Mouse (Mus musculus) CH12.LX (cell line): Measurements from ENCODE around the gene Etv6. TPM values are rescaled to one million over a fixed set of nuclear protein-coding genes. Genes with fewer than 3 reads are reported as not detected.
A peak's percentile ranks its signal among the peaks of the same experiment; 100 is the strongest.

Experiments
- DNase-seq: peaks from one replicate; pipeline ENCODE4 v3.0.0-alpha.2; 2013; ENCODE audit errors: extremely low read depth
- H3K27ac ChIP-seq: 2 replicates; pipeline ENCODE4 v1.5.1; 2012; ENCODE audit warnings: low read depth, mild to moderate bottlenecking, control low read depth, moderate library complexity; ENCODE audit not compliant: insufficient read depth
- H3K27me3 ChIP-seq: replicated peaks from 2 replicates; pipeline ENCODE3; 2012; ENCODE audit warnings: inconsistent platforms
- H3K36me3 ChIP-seq, 2 experiments: replicated peaks in 1 of 2; 2 replicates each; pipeline versions ENCODE3 to v1.6.1; 2012; ENCODE audit warnings: inconsistent platforms in 1 of 2, low read length in 1 of 2, mild to moderate bottlenecking in 1 of 2, mixed read lengths in 1 of 2, moderate library complexity in 1 of 2; ENCODE audit not compliant: control insufficient read depth in 1 of 2, insufficient read depth in 1 of 2
- H3K4me1 ChIP-seq, 2 experiments: 2 replicates each; pipeline ENCODE4 v1.6.1; 2012; ENCODE audit warnings: inconsistent platforms in 1 of 2, moderate library complexity in 1 of 2; ENCODE audit not compliant: insufficient read depth in 2 of 2, control insufficient read depth in 1 of 2
- H3K4me2 ChIP-seq: 2 replicates; pipeline ENCODE4 v1.6.1; 2012; ENCODE audit warnings: low read depth, mild to moderate bottlenecking, control low read depth; ENCODE audit not compliant: poor library complexity, insufficient read depth, severe bottlenecking
- H3K4me3 ChIP-seq, 3 experiments: fragments of 150-350 bp in 1 of 3; sonication (generic) in 1 of 3; replicated peaks in 1 of 3; 2 replicates each; pipeline versions ENCODE3 to v1.5.1; 2011 to 2012; ENCODE audit warnings: low read depth in 2 of 3, low read length in 2 of 3, mild to moderate bottlenecking in 2 of 3, moderate library complexity in 2 of 3, control low read depth in 1 of 3, improper control_type of control experiment in 1 of 3, inconsistent platforms in 1 of 3, mixed read lengths in 1 of 3; ENCODE audit not compliant: poor library complexity in 1 of 3
- H3K79me2 ChIP-seq: replicated peaks from 2 replicates; pipeline ENCODE4 v1.6.1; 2012; ENCODE audit warnings: mild to moderate bottlenecking, moderate library complexity; ENCODE audit not compliant: control insufficient read depth, poor library complexity, insufficient read depth, severe bottlenecking; ENCODE audit errors: extremely low read depth
- H3K9ac ChIP-seq: 2 replicates; pipeline ENCODE4 v1.6.1; 2012; ENCODE audit warnings: low read depth, mild to moderate bottlenecking, control low read depth, moderate library complexity; ENCODE audit not compliant: insufficient read depth
- H3K9me3 ChIP-seq: replicated peaks from 2 replicates; pipeline ENCODE3; 2012; ENCODE audit warnings: low read length, inconsistent platforms, mixed read lengths
- CHD1 ChIP-seq: IDR thresholded peaks from 2 replicates; pipeline ENCODE4 v1.6.1; 2012; ENCODE audit warnings: low read depth, low read length, improper control_type of control experiment, inconsistent platforms
- CTCF ChIP-seq, 2 experiments: IDR thresholded peaks in 1 of 2; conservative IDR thresholded peaks in 1 of 2; 2 replicates each; pipeline ENCODE4 v1.5.1; 2011 to 2012; ENCODE audit warnings: low read depth in 2 of 2, low read length in 2 of 2, improper control_type of control experiment in 1 of 2, inconsistent platforms in 1 of 2, mild to moderate bottlenecking in 1 of 2, moderate library complexity in 1 of 2
- E2F4 ChIP-seq: IDR thresholded peaks from 2 replicates; pipeline ENCODE4 v1.6.1; 2011; ENCODE audit warnings: low read depth, low read length, improper control_type of control experiment; ENCODE audit not compliant: insufficient replicate concordance
- EP300 ChIP-seq: IDR thresholded peaks from 2 replicates; pipeline ENCODE4 v1.6.1; 2011; ENCODE audit warnings: low read length, improper control_type of control experiment
- JUN ChIP-seq: IDR thresholded peaks from 2 replicates; pipeline ENCODE4 v1.6.1; 2011; ENCODE audit warnings: low read depth, mild to moderate bottlenecking, low read length, improper control_type of control experiment, moderate library complexity; ENCODE audit not compliant: insufficient read depth
- JUND ChIP-seq: conservative IDR thresholded peaks from 2 replicates; pipeline ENCODE4 v1.6.1; 2011; ENCODE audit warnings: low read depth, low read length, improper control_type of control experiment
- KAT2A ChIP-seq: IDR thresholded peaks from 2 replicates; pipeline ENCODE4 v1.6.1; 2012; ENCODE audit warnings: low read length, improper control_type of control experiment, inconsistent platforms; ENCODE audit not compliant: insufficient replicate concordance
- MEF2A ChIP-seq: IDR thresholded peaks from 2 replicates; pipeline ENCODE4 v1.6.1; 2014; ENCODE audit warnings: low read depth, mild to moderate bottlenecking, inconsistent platforms, low read length, improper control_type of control experiment, borderline replicate concordance
- MYC ChIP-seq: IDR thresholded peaks from 2 replicates; pipeline ENCODE4 v1.6.1; 2011; ENCODE audit warnings: low read depth, mild to moderate bottlenecking, improper control_type of control experiment, low read length
- NRF1 ChIP-seq: IDR thresholded peaks from 2 replicates; pipeline ENCODE4 v1.6.1; 2014; ENCODE audit warnings: low read depth, mild to moderate bottlenecking, inconsistent platforms, low read length, improper control_type of control experiment, moderate library complexity
- PAX5 ChIP-seq: IDR thresholded peaks from 2 replicates; pipeline ENCODE4 v1.6.1; 2012; ENCODE audit warnings: low read length, inconsistent platforms, mixed read lengths
- POLR2A ChIP-seq: IDR thresholded peaks from 2 replicates; pipeline ENCODE4 v1.6.1; 2011; ENCODE audit warnings: low read depth, mild to moderate bottlenecking, improper control_type of control experiment, low read length
- RCOR1 ChIP-seq: conservative IDR thresholded peaks from 2 replicates; pipeline ENCODE4 v1.6.1; 2012; ENCODE audit warnings: low read depth, mild to moderate bottlenecking, inconsistent platforms, low read length, improper control_type of control experiment
- SMC3 ChIP-seq: IDR thresholded peaks from 2 replicates; pipeline ENCODE4 v1.6.1; 2011; ENCODE audit warnings: low read depth, low read length, improper control_type of control experiment
- USF1 ChIP-seq: IDR thresholded peaks from 2 replicates; pipeline ENCODE4 v1.6.1; 2014; ENCODE audit warnings: low read depth, mild to moderate bottlenecking, inconsistent platforms, low read length, improper control_type of control experiment
- USF2 ChIP-seq: conservative IDR thresholded peaks from 2 replicates; pipeline ENCODE4 v1.6.1; 2011; ENCODE audit warnings: low read depth, low read length, improper control_type of control experiment
- ZKSCAN1 ChIP-seq: IDR thresholded peaks from 2 replicates; pipeline ENCODE4 v1.6.1; 2012; ENCODE audit warnings: low read depth, inconsistent platforms, low read length, improper control_type of control experiment, borderline replicate concordance
- ZNF384 ChIP-seq: IDR thresholded peaks from 2 replicates; pipeline ENCODE4 v1.6.1; 2012; ENCODE audit warnings: low read depth, low read length, improper control_type of control experiment, inconsistent platforms
- dilution Hi-C: fragments of 300-500 bp; cut with MboI; formaldehyde crosslinking; loops from 2 replicates; pipeline ENCODE4 v1.14.3; 2020; ENCODE audit warnings: low sequenced_read_pairs; ENCODE audit not compliant: extremely low pct_unique_long_range_greater_than_20kb, extremely low pct_ligation_motif_present
- in situ Hi-C: fragments of 300-500 bp; cut with MboI; formaldehyde crosslinking; loops from 3 replicates; pipeline ENCODE4 v1.14.3; 2019; ENCODE audit warnings: low sequenced_read_pairs, low pct_ligation_motif_present, low pct_unique_long_range_greater_than_20kb, mixed read lengths
- polyA plus RNA-seq: library from polyadenylated mRNA; unstranded; fragments of >175 nt; gene quantifications from 2 replicates; pipeline ENCODE4 v1.2.1, GENCODE M21; 2012; ENCODE audit warnings: low read depth; ENCODE audit not compliant: insufficient read length
- total RNA-seq, 2 experiments: library from RNA; depleted of rRNA; stranded (reverse); fragments of 300-350 nt in 1 of 2; fragments of >200 nt in 1 of 2; gene quantifications; 2 replicates each; pipeline ENCODE4 v1.2.3; 2012 to 2014

Etv6 gene
- total and polyA plus RNA-seq, 3 experiments: 7.6 to 29.5 (median 10.1) TPM

DNA sequence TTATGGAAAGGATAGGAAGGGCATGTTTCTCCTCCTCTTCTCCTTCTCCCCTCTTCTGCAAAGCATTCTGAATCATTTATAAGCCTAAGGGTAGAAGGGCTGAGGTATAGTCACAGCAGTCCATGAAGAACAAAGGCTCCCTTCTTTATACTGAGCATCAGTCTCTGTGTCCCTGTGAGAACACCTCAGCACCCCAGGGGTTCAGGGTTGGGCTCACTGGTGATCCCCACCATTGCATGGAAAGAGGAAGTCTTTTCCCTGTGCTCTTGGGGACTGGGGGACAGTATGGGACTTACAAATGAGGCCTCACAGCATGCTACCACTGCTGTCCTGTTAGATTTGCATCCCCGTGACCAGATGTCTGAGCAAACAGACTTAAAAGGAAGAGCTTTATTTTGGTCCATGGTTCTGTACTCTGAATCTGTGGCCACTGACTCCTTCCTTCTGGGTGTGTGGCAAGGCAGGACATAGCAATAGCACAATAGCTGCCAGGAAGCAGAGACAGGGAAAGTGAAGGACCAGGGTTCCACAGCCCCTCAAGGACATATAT, 106.2 kb downstream of the Etv6 start (continued):
- no peak for TF ChIP-seq ZKSCAN1
- no peak for TF ChIP-seq JUND
- TF ChIP-seq KAT2A: no peak
- TF ChIP-seq USF2: no peak
- peak; percentile 56; the same call in 1 of the 2 replicates for TF ChIP-seq EP300
- 0 out of 2 replicates have a peak, but pooled peaks have one; percentile 13 for TF ChIP-seq MYC
- no peak for TF ChIP-seq JUN
- no peak for TF ChIP-seq SMC3
- no peak for TF ChIP-seq USF1

DNA sequence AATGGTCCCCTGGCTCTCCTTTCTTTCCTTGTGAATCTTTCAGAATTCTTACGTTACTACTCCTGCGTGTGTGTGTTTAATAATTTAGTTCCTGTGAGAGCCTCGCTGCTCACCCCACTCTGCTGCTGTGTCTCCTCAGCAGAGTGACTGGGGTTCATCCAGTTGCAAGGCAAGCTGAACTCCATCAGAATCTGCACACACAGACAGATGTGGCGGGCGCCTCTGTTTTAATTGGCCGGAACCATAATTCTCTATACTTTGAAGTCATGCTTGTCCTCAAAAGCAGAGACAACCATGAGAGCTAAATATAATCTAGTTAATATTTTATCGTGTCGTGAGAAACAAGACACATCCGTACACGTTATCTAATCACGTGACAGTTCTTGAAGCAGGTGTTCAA, 107.2 kb downstream of the Etv6 start:
- Histone ChIP-seq H3K27me3 (no peaks in the 10 kb centered on the region), H3K36me3 (peaks cover 4 to 66% of the 10 kb centered on the region in 2 experiments), H3K79me2 (0 out of 2 replicates have a peak, but pooled peaks cover 2% of the 10 kb centered on the region), H3K9me3 (no peaks in the 10 kb centered on the region), H3K4me1 (peaks cover 31 to 92% of the 10 kb centered on the region in 2 experiments), H3K4me2 (no peak overlapping the region), H3K9ac (no peak overlapping the region), H3K4me3 (no peak overlapping the region), H3K27ac (no peak overlapping the region)
- no peak for TF ChIP-seq RCOR1
- TF ChIP-seq ZNF384: no peak
- no peak for DNase-seq
- dilution Hi-C loops: no loop called here
- in situ Hi-C loops: no loop called here

DNA sequence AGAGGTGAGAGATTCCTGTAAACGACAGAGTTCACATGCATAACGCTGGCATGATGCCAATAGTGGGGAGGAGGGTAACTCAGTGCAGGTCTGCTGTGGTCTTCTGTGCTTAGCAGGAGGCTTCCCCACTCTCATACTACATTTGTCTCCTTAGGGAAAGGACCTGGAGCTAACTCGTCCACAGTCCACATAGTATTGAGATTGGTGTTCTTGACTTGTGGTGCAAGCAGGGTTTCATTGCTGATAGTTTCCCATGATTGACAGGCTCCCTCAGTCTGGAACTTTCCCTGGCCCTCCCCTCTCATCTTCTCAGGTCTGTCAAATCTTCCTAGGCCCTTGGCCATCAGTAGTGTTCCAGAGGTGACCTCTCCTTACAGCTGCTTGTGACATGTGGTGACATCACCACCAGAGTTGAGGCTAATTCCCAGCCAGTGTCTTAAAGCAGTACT, 108.2 kb downstream of the Etv6 start:
- Histone ChIP-seq H3K4me2 (no peak overlapping the region), H3K27me3 (no peaks in the 10 kb centered on the region), H3K9ac (no peak overlapping the region), H3K4me1 (peaks cover 34 to 92% of the 10 kb centered on the region in 2 experiments), H3K36me3 (peaks cover 0 to 56% of the 10 kb centered on the region in 2 experiments), H3K4me3 (no peak overlapping the region), H3K79me2 (0 out of 2 replicates have a peak, but pooled peaks cover 2% of the 10 kb centered on the region), H3K27ac (no peak overlapping the region), H3K9me3 (no peaks in the 10 kb centered on the region)
- dilution Hi-C loops (no loop called here), in situ Hi-C loops (no loop called here)
- no peak for TF ChIP-seq POLR2A
- no peak for TF ChIP-seq ZNF384
- TF ChIP-seq SMC3: no peak
- TF ChIP-seq NRF1: no peak
- no peak for TF ChIP-seq MEF2A
- TF ChIP-seq CHD1: no peak
- TF ChIP-seq RCOR1: no peak
- TF ChIP-seq PAX5: no peak
- TF ChIP-seq KAT2A: no peak
- no peak for TF ChIP-seq JUND
- no peak for TF ChIP-seq CTCF (conservative IDR thresholded peaks at IDR 0.05 in 1 of 2, IDR thresholded peaks at IDR 0.05 in 1 of 2; ENCODE audit: low read depth in 2 of 2, low read length in 2 of 2)
- TF ChIP-seq E2F4: no peak
- DNase-seq: no peak
